Mouse (Mus musculus) midbrain, embryonic 16.5 days (tissue): Measurements from ENCODE around the gene Tnr. TPM values are rescaled to one million over a fixed set of nuclear protein-coding genes. Genes with fewer than 3 reads are reported as not detected.

Experiments used
- ATAC-seq: fragments of 200-750 bp; cut with Nextera tagmentation; 2 replicates; pipeline ENCODE4 v1.8.0; 2017; ENCODE audit warnings: moderate TSS enrichment
- H3K27ac ChIP-seq: fragments of 300-500 bp; sonication (generic); 2 replicates; pipeline ENCODE4 v1.5.1; 2014; ENCODE audit warnings: mild to moderate bottlenecking, low read length, mixed read lengths
- H3K27me3 ChIP-seq: fragments of 300-500 bp; sonication (generic); 2 replicates; pipeline ENCODE4 v1.6.1; 2014; ENCODE audit warnings: low read depth, low read length, mixed read lengths; ENCODE audit not compliant: control insufficient read depth, insufficient read depth
- H3K36me3 ChIP-seq: fragments of 300-500 bp; sonication (generic); 2 replicates; pipeline ENCODE4 v1.6.1; 2014; ENCODE audit warnings: mild to moderate bottlenecking, low read length, moderate library complexity, mixed read lengths; ENCODE audit not compliant: control insufficient read depth, insufficient read depth
- H3K4me1 ChIP-seq: fragments of 300-500 bp; sonication (generic); 2 replicates; pipeline ENCODE4 v1.6.1; 2014; ENCODE audit warnings: mild to moderate bottlenecking, low read length, mixed read lengths; ENCODE audit not compliant: control insufficient read depth, insufficient read depth
- H3K4me2 ChIP-seq: fragments of 300-500 bp; sonication (generic); 2 replicates; pipeline ENCODE4 v1.6.1; 2014; ENCODE audit warnings: mild to moderate bottlenecking, low read length, mixed read lengths
- H3K4me3 ChIP-seq: fragments of 300-500 bp; sonication (generic); 2 replicates; pipeline ENCODE4 v1.5.1; 2014; ENCODE audit warnings: low read depth, mild to moderate bottlenecking, low read length, moderate library complexity, mixed read lengths
- H3K9ac ChIP-seq: fragments of 300-500 bp; sonication (generic); 2 replicates; pipeline ENCODE4 v1.6.1; 2014; ENCODE audit warnings: low read depth, low read length, mixed read lengths
- H3K9me3 ChIP-seq: fragments of 300-500 bp; sonication (generic); replicated peaks from 2 replicates; pipeline ENCODE4 v1.6.1; 2014; ENCODE audit warnings: mild to moderate bottlenecking, low read length, mixed read lengths; ENCODE audit not compliant: control insufficient read depth, poor library complexity, severe bottlenecking
- WGBS: fragments of 180-500 bp; shearing (Covaris S2); extraction: QIAGEN DNeasy Blood & Tissue Kit; methylation state at CpG from one replicate; pipeline ENCODE4 v1.1.7; 2014; 5-methylcytosine and 5-hydroxymethylcytosine counted together
- polyA plus RNA-seq: library from polyadenylated mRNA; unstranded; fragments of >200 nt; fragmentation: Nextera tagmentation; extraction: Ambion mirVana; gene quantifications from 2 replicates; pipeline ENCODE4 v1.2.1, GENCODE M21; 2015

The Tnr gene
- polyA plus RNA-seq, 1 experiment from 2014 or later, result 5.4 TPM

- WGBS, result 67% methylated on average over 10 of the region's 10 CpGs
- Histone ChIP-seq H3K4me2 (no peak overlapping the region), H3K4me3 (no peak overlapping the region), H3K27me3 (no peaks in the 10 kb centered on the region), H3K36me3 (no peaks in the 10 kb centered on the region), H3K9me3 (no peaks in the 10 kb centered on the region), H3K27ac (no peak overlapping the region), H3K9ac (no peak overlapping the region), H3K4me1 (peaks cover 5% of the 10 kb centered on the region; the same call in 1 of the 2 replicates)
- no peak for ATAC-seq
These were observed 27.5 kb downstream of the Tnr start for GRCm38 (mm10) chr1:159551036-159551435.

GRCm38 (mm10) chr1:159551591-159552442 lies 28.2 kb downstream of the Tnr start:
- WGBS, result 29% methylated on average over 17 of the region's 17 CpGs
- no peak overlapping the region for H3K9ac ChIP-seq

GRCm38 (mm10) chr1:159561616-159562015 lies 38.0 kb downstream of the Tnr start:
- H3K36me3 ChIP-seq, result no peaks in the 10 kb centered on the region
- H3K4me2 ChIP-seq, result no peak overlapping the region
- no peak for ATAC-seq
- no peak overlapping the region for H3K4me3 ChIP-seq
- H3K9ac ChIP-seq, result no peak overlapping the region
- no peaks in the 10 kb centered on the region for H3K27me3 ChIP-seq
- H3K9me3 ChIP-seq, result no peaks in the 10 kb centered on the region
- no peak overlapping the region for H3K27ac ChIP-seq
- WGBS, result 69% methylated on average over 3 of the region's 3 CpGs
- H3K4me1 ChIP-seq, result no peaks in the 10 kb centered on the region

More at GRCm38 (mm10) chr1:159551591-159552442, 28.2 kb downstream of the Tnr start:
- Histone ChIP-seq H3K36me3 (no peaks in the 10 kb centered on the region), H3K4me2 (peak overlapping the region; percentile 0; the same call in 1 of the 2 replicates), H3K4me1 (peaks cover 5% of the 10 kb centered on the region; the same call in 1 of the 2 replicates), H3K27ac (no peak overlapping the region), H3K27me3 (no peaks in the 10 kb centered on the region), H3K4me3 (no peak overlapping the region), H3K9me3 (no peaks in the 10 kb centered on the region)
- no peak for ATAC-seq

GRCm38 (mm10) chr1:159565129-159565528 lies 41.6 kb downstream of the Tnr start:
- H3K9me3 ChIP-seq, result no peaks in the 10 kb centered on the region
- ATAC-seq, result no peak
- H3K4me2 ChIP-seq, result no peak overlapping the region
- H3K9ac ChIP-seq, result no peak overlapping the region
- no peak overlapping the region for H3K4me3 ChIP-seq
- no peaks in the 10 kb centered on the region for H3K27me3 ChIP-seq
- H3K4me1 ChIP-seq, result peaks cover 3% of the 10 kb centered on the region; the same call in 1 of the 2 replicates
- 92% methylated on average over 1 of the region's 1 CpGs for WGBS
- no peaks in the 10 kb centered on the region for H3K36me3 ChIP-seq
- H3K27ac ChIP-seq, result no peak overlapping the region

GRCm38 (mm10) chr1:159566046-159566445 lies 42.5 kb downstream of the Tnr start:
- Histone ChIP-seq H3K27ac (no peak overlapping the region), H3K4me3 (no peak overlapping the region), H3K9me3 (no peaks in the 10 kb centered on the region), H3K4me2 (no peak overlapping the region), H3K4me1 (peaks cover 12% of the 10 kb centered on the region), H3K36me3 (no peaks in the 10 kb centered on the region), H3K27me3 (no peaks in the 10 kb centered on the region), H3K9ac (no peak overlapping the region)
- WGBS, result 85% methylated on average over 6 of the region's 6 CpGs
- no peak for ATAC-seq

GRCm38 (mm10) chr1:159567171-159567570 lies 43.6 kb downstream of the Tnr start:
- no peaks in the 10 kb centered on the region for H3K27me3 ChIP-seq
- no peaks in the 10 kb centered on the region for H3K9me3 ChIP-seq
- H3K4me1 ChIP-seq, result peaks cover 12% of the 10 kb centered on the region
- no peaks in the 10 kb centered on the region for H3K36me3 ChIP-seq
- ATAC-seq, result no peak
- 84% methylated on average over 7 of the region's 7 CpGs for WGBS
- no peak overlapping the region for H3K4me3 ChIP-seq
- no peak overlapping the region for H3K9ac ChIP-seq
- H3K27ac ChIP-seq, result no peak overlapping the region
- no peak overlapping the region for H3K4me2 ChIP-seq

GRCm38 (mm10) chr1:159570270-159570669 lies 46.7 kb downstream of the Tnr start:
- H3K27ac ChIP-seq, result no peak overlapping the region; the same call in 1 of the 2 replicates

GRCm38 (mm10) chr1:159570831-159571230 lies 47.3 kb downstream of the Tnr start:
- H3K36me3 ChIP-seq, result no peaks in the 10 kb centered on the region
- no peak overlapping the region for H3K4me2 ChIP-seq
- H3K27ac ChIP-seq, result no peak overlapping the region
- no peak overlapping the region for H3K4me3 ChIP-seq
- no peak overlapping the region for H3K9ac ChIP-seq
- H3K9me3 ChIP-seq, result no peaks in the 10 kb centered on the region
- 50% methylated on average over 2 of the region's 2 CpGs for WGBS
- no peaks in the 10 kb centered on the region for H3K27me3 ChIP-seq
- no peak for ATAC-seq
- H3K4me1 ChIP-seq, result peaks cover 12% of the 10 kb centered on the region

More at GRCm38 (mm10) chr1:159570270-159570669, 46.7 kb downstream of the Tnr start:
- Histone ChIP-seq H3K9ac (no peak overlapping the region), H3K4me2 (0 out of 2 replicates have a peak overlapping the region, but pooled peaks have one; percentile 19), H3K27me3 (no peaks in the 10 kb centered on the region), H3K36me3 (no peaks in the 10 kb centered on the region), H3K4me3 (no peak overlapping the region), H3K4me1 (peaks cover 12% of the 10 kb centered on the region), H3K9me3 (no peaks in the 10 kb centered on the region)
- 0 out of 2 replicates have a peak, but pooled peaks have one; percentile 44 for ATAC-seq
- 21% methylated on average over 8 of the region's 8 CpGs for WGBS

- peaks cover 12% of the 10 kb centered on the region for H3K4me1 ChIP-seq
- H3K4me2 ChIP-seq, result no peak overlapping the region
- H3K9ac ChIP-seq, result no peak overlapping the region
- no peak for ATAC-seq
- WGBS, result 85% methylated on average over 3 of the region's 3 CpGs
- H3K9me3 ChIP-seq, result no peaks in the 10 kb centered on the region
- no peak overlapping the region for H3K4me3 ChIP-seq
- H3K27me3 ChIP-seq, result no peaks in the 10 kb centered on the region
- no peak overlapping the region for H3K27ac ChIP-seq
- H3K36me3 ChIP-seq, result no peaks in the 10 kb centered on the region
These were observed 48.4 kb downstream of the Tnr start for GRCm38 (mm10) chr1:159571951-159572350.
